Mouse (Mus musculus): Measurements from ENCODE around the gene Tacr2. TPM values are rescaled to one million over a fixed set of nuclear protein-coding genes. Genes with fewer than 3 reads are reported as not detected.

Gene Tacr2
- under 1 TPM; 0.14 to 0.19 TPM for total RNA-seq (2021)

DNA sequence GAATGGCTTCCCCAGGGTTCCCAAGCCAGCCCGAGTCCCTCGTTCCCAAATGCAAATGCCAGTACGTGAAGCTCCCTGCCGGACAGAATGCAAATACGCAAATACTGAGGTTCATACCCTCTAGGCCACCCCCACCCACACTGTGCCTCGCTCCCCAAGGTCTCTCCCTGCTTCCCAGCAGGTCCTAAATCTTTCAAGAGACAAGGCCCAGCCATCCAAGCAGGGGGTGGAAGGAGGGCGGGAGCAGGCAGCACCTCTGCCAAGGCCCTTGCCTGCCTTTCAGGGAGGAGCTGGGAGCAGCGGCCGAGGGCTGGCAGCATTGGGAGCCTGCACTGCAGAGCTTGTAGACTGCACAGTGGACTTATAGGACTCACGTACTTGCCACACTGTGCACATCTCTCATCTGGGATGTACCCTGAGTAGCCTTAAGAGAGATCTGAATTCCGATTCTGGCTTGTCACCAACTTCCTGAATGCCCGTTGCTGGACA is at the start of gene Tacr2:
Gene Tacr2 (plus strand): TSS at position 439 of the 489 bp plus-strand sequence.
- DNase-seq (ENCODE audit: extremely low spot score in 1 of 2, low spot score in 2 of 2): no peak
- intact Hi-C loops (cut with DNase I): no loop called here

- intact Hi-C loops (cut with DNase I): no loop called here
- DNase-seq (ENCODE audit: extremely low spot score in 1 of 2, low spot score in 2 of 2): peak in 1 of 2 experiments; percentile 45
Observed at GRCm38 (mm10) chr10:62202574-62202973, 49.7 kb upstream of the Tacr2 start.

DNA sequence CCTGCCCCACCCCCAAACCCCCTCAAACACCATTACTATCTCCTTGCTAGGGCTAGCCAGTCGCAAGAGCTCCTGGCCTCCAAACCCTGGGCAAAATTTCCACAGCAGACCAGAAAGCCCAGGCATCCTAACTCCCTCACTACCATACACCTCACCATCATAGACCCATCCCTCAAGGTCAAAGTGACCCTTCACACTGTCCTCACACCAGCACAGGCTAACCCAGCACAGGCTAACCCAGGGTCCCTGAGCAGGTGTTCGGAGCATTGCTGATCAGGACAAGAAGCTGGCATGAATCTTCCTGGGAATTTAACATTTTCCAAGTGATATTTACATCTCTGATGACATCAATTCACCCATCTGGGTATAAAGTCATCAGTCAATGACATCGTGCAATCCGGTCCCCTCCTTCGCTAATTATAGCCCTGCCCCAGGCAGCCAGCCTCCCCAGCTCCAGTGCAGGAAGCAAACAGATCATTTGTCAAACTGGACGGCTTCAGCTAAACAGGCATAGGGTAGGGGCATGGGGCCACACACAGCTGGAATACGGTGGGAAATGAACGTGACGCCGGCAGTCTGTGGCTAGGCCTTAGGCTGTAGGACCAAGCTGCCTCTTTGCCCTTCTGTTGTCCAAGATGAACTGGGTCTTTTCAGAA is 43.9 kb upstream of the Tacr2 start:
- intact Hi-C loops (cut with DNase I): no loop called here
- DNase-seq (ENCODE audit: extremely low spot score in 1 of 2, low spot score in 2 of 2): no peak

GRCm38 (mm10) chr10:62211310-62211709 is 40.9 kb upstream of the Tacr2 start:
- no peak for DNase-seq (ENCODE audit: extremely low spot score in 1 of 2, low spot score in 2 of 2)
- intact Hi-C loops (cut with DNase I): no loop called here

DNA sequence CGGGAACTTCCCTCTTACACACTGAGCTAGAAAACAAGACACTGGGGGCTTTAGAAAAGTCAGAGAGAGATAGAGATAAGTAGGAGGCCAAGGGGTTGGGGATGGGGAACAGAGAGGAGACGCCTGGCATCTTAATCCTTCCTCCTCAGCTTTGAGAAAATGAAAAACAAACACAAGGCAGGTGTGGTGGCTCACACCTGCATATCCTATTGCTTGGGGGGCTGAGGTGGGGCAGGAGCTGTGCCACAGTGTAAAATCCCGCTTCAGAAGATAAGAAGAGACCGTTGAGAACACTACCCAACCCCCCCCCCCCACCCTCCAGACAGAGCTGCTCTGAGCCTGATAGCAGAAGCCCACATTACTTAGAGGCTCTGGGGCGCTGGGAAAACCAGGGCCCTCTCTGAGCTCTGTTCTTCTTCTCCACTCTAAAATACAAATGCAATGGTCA is 37.0 kb upstream of the Tacr2 start:
- intact Hi-C loops (cut with DNase I): no loop called here

DNA sequence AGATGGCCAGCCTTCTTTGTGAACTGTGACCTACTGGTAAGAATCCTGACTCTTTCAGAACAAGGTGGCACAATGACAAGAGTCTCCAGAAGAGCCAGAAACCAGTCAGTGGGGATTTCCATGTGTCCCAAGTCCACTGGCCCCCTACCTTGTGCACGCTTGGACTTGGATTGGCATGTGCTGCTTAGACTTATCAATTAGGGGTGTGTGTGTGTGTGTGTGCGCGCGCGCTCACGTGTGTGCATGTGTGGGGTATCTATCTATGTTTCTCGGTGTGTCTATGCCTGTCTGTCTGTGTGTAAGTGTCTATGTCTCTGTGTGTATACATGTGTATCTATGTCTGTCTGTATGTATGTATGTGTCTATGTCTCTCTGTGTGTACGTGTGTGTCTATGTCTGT is 36.6 kb upstream of the Tacr2 start:
- no peak for DNase-seq (ENCODE audit: extremely low spot score in 1 of 2, low spot score in 2 of 2)
- intact Hi-C loops (cut with DNase I): no loop called here

More for the DNA sequence above, 37.0 kb upstream of the Tacr2 start:
- DNase-seq (ENCODE audit: extremely low spot score in 1 of 2, low spot score in 2 of 2): no peak

GRCm38 (mm10) chr10:62216595-62216994 is 35.6 kb upstream of the Tacr2 start:
- intact Hi-C loops (cut with DNase I): no loop called here
- DNase-seq (ENCODE audit: extremely low spot score in 1 of 2, low spot score in 2 of 2): peak in 1 of 2 experiments; percentile 73

- intact Hi-C loops (cut with DNase I): no loop called here
Observed at GRCm38 (mm10) chr10:62217196-62217595, 35.0 kb upstream of the Tacr2 start.

GRCm38 (mm10) chr10:62218044-62218788 is 34.0 kb upstream of the Tacr2 start:
- intact Hi-C loops (cut with DNase I): no loop called here
- no peak for DNase-seq (ENCODE audit: extremely low spot score in 1 of 2, low spot score in 2 of 2)

More at GRCm38 (mm10) chr10:62217196-62217595, 35.0 kb upstream of the Tacr2 start:
- peak in 1 of 2 experiments; percentile 73 for DNase-seq (ENCODE audit: extremely low spot score in 1 of 2, low spot score in 2 of 2)

DNA sequence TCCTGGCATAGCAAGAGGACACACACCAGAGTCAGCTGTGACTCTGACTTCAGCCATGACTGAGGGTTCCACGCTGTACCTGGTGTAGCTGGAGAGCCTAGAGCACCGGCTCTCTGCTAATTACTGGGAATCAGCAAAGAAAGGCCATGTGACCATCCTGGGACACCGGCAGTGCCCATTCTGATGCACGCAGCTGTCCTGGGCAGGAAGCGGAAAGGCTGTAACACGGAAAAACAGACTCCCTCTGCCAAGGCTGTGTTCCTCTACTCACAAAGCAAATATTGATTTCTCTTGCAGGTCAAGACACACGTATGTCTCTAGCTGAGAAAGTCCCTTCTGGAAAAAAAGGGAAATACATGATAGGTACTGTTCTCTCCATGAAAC is 33.5 kb upstream of the Tacr2 start:
- no peak for DNase-seq (ENCODE audit: extremely low spot score in 1 of 2, low spot score in 2 of 2)
- intact Hi-C loops (cut with DNase I): no loop called here

DNA sequence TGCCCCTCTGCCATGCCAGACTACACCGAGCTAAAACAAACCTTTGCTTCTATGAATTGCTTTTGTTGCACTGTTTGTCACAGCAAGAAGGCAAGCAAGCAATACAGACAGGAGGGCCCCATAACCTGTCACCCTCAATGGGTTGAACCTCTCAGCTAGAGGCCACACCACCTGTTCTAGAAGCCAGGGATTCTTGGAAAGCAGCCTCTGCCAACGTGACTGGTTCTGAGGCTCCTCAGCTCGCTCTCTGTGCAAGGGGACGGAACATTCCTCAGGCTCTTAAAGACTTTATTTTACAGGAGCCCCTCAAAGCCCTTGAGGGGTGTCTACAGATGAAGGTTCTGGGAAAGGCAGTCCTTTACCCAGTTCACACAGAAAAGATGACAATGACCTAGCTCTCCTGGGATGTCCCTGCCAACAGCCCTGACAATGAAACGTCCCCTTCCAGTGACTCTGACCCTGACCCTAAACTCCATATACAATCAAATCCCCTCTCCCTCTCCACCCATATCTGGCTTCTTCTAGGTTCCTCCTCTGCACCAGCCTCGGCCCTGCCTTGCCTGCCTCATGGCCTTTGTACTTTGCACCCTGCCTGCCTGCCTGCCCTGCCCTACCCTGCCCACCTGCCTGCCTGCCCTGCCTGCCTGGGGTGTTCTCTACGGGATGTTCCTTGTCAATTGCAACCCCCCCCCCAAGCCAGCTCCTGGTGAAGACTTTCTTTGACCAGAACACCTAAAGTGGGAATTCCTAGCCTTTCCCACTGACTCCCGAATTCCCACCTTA is 31.3 kb upstream of the Tacr2 start:
- no peak for DNase-seq (ENCODE audit: extremely low spot score in 1 of 2, low spot score in 2 of 2)

DNA sequence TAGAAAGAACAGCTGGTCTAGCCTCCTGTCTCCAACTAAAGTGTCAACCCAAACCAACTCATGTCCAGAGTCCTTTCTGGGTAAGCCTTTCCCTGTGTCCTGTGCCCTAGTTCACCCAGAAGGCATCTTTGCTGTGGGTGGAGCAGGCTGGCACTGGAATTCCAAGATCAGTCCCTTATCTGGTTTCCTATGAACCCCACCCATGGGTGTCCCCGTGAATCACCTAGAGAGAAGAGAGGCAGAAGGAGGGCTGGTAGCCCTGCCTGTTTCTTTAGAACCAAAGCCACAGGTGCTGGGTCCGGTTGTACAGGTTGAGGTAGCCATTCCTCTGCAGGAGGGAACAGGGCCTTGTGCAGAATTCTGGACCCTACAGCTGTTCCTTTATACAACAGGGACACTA is 30.6 kb upstream of the Tacr2 start:
- intact Hi-C loops (cut with DNase I): no loop called here
- no peak for DNase-seq (ENCODE audit: extremely low spot score in 1 of 2, low spot score in 2 of 2)

More for the DNA sequence above, 31.3 kb upstream of the Tacr2 start:
- intact Hi-C loops (cut with DNase I): no loop called here

DNA sequence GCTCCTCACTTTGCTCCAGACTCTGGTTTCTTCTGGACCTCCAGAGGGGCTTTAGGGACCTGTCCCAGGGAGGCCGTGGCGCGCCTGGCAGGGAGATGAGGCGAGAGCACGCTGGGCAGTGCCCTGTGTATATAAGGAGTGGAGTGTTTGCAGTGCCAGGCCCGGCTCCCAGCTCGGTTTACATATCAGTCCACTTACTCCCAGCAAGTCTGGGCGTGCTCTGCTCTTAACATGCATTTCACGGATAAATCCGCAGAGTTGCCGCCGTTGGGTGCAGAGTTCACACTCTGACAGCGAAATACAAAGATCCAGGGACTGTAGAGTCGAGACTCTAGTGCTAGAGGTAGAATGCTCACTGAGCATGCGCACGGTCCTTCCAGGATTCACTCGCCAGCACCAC is 29.5 kb upstream of the Tacr2 start:
- intact Hi-C loops (cut with DNase I): no loop called here
- no peak for DNase-seq (ENCODE audit: extremely low spot score in 1 of 2, low spot score in 2 of 2)

GRCm38 (mm10) chr10:62224231-62224630 is 28.0 kb upstream of the Tacr2 start:
- intact Hi-C loops (cut with DNase I): no loop called here
- no peak for DNase-seq (ENCODE audit: extremely low spot score in 1 of 2, low spot score in 2 of 2)

GRCm38 (mm10) chr10:62225839-62226238 is 26.4 kb upstream of the Tacr2 start:
- DNase-seq (ENCODE audit: extremely low spot score in 1 of 2, low spot score in 2 of 2): no peak
- intact Hi-C loops (cut with DNase I): no loop called here

DNA sequence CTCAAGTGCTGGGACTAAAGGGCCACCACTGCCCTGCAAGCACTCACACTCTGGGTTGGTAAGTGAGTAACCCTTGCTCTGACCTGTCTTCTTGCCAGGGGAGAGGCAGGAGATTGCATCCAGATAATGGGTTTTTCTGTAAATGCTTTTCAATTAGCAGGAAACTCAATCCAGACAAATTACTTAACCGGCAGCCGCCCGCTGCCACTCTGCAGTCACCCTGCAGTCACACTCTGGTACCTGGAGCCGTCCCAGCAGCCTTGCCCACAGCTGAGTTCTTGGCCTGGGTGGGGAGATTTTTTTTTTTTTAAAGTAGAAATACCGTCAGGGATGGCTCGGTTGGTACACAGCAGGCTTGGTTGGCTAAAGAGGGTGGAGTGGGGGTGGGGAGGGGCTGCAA is 24.1 kb upstream of the Tacr2 start:
- intact Hi-C loops (cut with DNase I): no loop called here
- no peak for DNase-seq (ENCODE audit: extremely low spot score in 1 of 2, low spot score in 2 of 2)

DNA sequence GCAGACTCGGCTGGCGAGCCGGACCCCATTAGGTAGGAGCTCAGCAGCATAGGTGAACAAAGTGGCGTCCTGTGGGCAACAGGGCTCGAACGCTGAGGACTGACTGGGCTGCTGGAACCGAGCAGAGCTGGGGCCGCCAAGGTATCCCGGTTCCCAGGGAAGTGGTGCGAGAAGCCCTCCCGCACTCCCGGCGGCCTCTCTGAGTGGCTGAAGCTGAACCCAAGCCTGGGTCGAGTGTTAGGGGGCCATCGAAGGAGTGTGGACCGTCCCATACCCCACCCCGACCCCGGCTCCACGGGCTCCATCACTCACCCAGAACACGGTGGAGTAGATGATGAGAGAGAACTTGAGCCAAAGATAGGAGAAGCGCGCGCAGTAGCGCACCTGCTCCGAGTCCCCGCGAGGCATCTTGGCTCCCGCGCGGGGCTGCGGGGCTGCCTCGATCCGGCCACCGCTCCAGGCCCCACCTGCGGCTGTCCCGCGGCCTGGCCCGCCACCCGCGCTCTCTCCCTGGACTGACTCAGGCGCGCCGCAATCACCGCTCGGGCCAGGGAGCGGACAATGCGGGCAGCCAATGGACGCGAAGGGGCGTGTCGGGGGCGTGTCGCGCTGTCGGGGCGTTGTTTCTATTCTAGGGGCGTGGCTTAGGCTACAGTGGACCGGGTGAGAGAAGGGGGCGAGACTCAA is 21.4 kb upstream of the Tacr2 start, which contains the start of gene Tspan15:
Gene Tspan15 (minus strand): TSS at position 544 of the 687 bp plus-strand sequence.
- intact Hi-C loops (cut with DNase I): no loop called here
- DNase-seq (ENCODE audit: extremely low spot score in 1 of 2, low spot score in 2 of 2): peak; percentile 70 to 94

- intact Hi-C loops (cut with DNase I): no loop called here
- DNase-seq (ENCODE audit: extremely low spot score in 1 of 2, low spot score in 2 of 2): no peak
Observed at GRCm38 (mm10) chr10:62231395-62231732, 20.9 kb upstream of the Tacr2 start.

DNA sequence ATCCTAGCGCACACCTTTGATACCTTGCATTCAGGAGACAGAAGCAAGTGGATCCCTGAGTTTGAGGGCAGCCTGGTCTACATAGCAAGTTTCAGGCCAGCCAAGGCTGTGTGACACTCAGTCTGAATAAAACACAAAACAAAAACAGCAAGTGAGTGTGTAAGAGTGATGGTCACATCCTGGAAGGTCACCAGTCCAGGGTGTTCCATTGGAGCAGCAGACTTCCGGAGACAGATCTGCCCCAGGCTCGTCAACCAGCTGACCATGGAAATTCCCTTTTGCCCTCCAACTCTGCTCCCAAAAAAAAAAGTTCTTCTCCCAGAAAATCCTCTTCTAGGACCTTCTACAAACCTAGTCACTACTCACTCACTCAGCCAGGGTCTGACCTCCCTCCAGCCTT is 20.4 kb upstream of the Tacr2 start:
- no peak for DNase-seq (ENCODE audit: extremely low spot score in 1 of 2, low spot score in 2 of 2)
- intact Hi-C loops (cut with DNase I): no loop called here

All from left cerebral cortex, postnatal 10 days (tissue).